Mouse (Mus musculus): ENCODE data around the gene Heph.

DNA sequence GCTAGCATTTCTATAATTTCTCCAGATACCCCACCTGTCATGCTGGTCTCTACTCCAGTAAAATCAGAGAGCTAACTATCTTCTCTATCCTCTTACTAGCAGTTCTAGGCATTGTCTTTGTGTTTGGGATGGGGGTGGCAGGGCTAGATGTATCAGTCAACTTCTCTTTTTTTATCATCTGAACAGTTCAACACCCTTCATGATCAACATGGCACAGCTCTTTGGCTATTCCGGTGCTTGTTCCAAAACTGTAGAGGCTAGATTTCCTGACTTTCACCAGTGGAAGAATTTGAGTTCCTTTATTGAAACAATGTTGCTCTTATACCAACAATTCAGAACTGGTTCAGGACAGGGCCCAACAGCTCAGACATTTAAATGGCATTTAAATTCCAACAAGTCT is 38.2 kb upstream of the Heph start:
- TF ChIP-seq POLR2A (IDR thresholded peaks at IDR 0.05; ENCODE audit: borderline replicate concordance, control insufficient read depth, low read depth, low read length) (no peak), CTCF (IDR thresholded peaks at IDR 0.05; ENCODE audit: control insufficient read depth, insufficient read depth, low read length) (no peak)
